Mouse (Mus musculus): ENCODE results near the gene Mgat4a. TPM values are rescaled to one million over a fixed set of nuclear protein-coding genes. Genes with fewer than 3 reads are reported as not detected.
A peak's percentile ranks its signal among the peaks of the same experiment; 100 is the strongest.

Gene Mgat4a
- polyA plus RNA-seq, 1 experiment from 2014 or later = 4.2 TPM

- H3K4me3 ChIP-seq = no peak overlapping the region
- H3K4me1 ChIP-seq = peaks cover 18% of the 10 kb centered on the region
- H3K27me3 ChIP-seq (ENCODE audit: low read depth, poor library complexity, severe bottlenecking) = no peaks in the 10 kb centered on the region
- no peaks in the 10 kb centered on the region; the same call in 1 of the 2 replicates for H3K9me3 ChIP-seq (replicated peaks)
- DNase-seq (ENCODE audit: low spot score) = no peak
- WGBS = 94% methylated on average over 8 of the region's 8 CpGs
- no peak overlapping the region for H3K27ac ChIP-seq
- H3K36me3 ChIP-seq = peaks cover 62% of the 10 kb centered on the region
Measured at GRCm38 (mm10) chr1:37427144-37427875, 113.5 kb downstream of the Mgat4a start.

- H3K9me3 ChIP-seq (replicated peaks) = no peaks in the 10 kb centered on the region; the same call in 1 of the 2 replicates
- H3K4me3 ChIP-seq = no peak overlapping the region
- WGBS = 88% methylated on average over 1 of the region's 1 CpGs
- peaks cover 61% of the 10 kb centered on the region for H3K36me3 ChIP-seq
- no peak for DNase-seq (ENCODE audit: low spot score)
- no peaks in the 10 kb centered on the region for H3K27me3 ChIP-seq (ENCODE audit: low read depth, poor library complexity, severe bottlenecking)
- H3K4me1 ChIP-seq = no peaks in the 10 kb centered on the region
- H3K27ac ChIP-seq = no peak overlapping the region
Measured at GRCm38 (mm10) chr1:37419420-37419819, 121.4 kb downstream of the Mgat4a start.

GRCm38 (mm10) chr1:37415394-37415793, 125.4 kb downstream of the Mgat4a start:
- no peak overlapping the region for H3K4me3 ChIP-seq
- peaks cover 38% of the 10 kb centered on the region for H3K36me3 ChIP-seq
- no peak overlapping the region for H3K27ac ChIP-seq
- no peak for DNase-seq (ENCODE audit: low spot score)
- no peaks in the 10 kb centered on the region for H3K27me3 ChIP-seq (ENCODE audit: low read depth, poor library complexity, severe bottlenecking)
- no peaks in the 10 kb centered on the region for H3K9me3 ChIP-seq (replicated peaks)
- 86% methylated on average over 1 of the region's 1 CpGs for WGBS
- H3K4me1 ChIP-seq = no peaks in the 10 kb centered on the region

GRCm38 (mm10) chr1:37409647-37410046, 131.2 kb downstream of the Mgat4a start:
- Histone ChIP-seq H3K27me3 (ENCODE audit: low read depth, poor library complexity, severe bottlenecking) (no peaks in the 10 kb centered on the region), H3K4me1 (0 out of 2 replicates have a peak, but pooled peaks cover 2% of the 10 kb centered on the region), H3K4me3 (no peak overlapping the region), H3K9me3 (replicated peaks) (no peaks in the 10 kb centered on the region), H3K36me3 (no peaks in the 10 kb centered on the region), H3K27ac (no peak overlapping the region)
- DNase-seq (ENCODE audit: low spot score) = no peak

- Histone ChIP-seq H3K9me3 (replicated peaks) (no peaks in the 10 kb centered on the region), H3K4me3 (no peak overlapping the region), H3K36me3 (no peaks in the 10 kb centered on the region), H3K27ac (no peak overlapping the region), H3K4me1 (0 out of 2 replicates have a peak, but pooled peaks cover 2% of the 10 kb centered on the region), H3K27me3 (ENCODE audit: low read depth, poor library complexity, severe bottlenecking) (no peaks in the 10 kb centered on the region)
- DNase-seq (ENCODE audit: low spot score) = no peak
- WGBS = 77% methylated on average over 3 of the region's 3 CpGs
Measured at GRCm38 (mm10) chr1:37408678-37409077, 132.1 kb downstream of the Mgat4a start.

- H3K4me3 ChIP-seq = no peak overlapping the region
- no peak for DNase-seq (ENCODE audit: low spot score)
- no peak overlapping the region for H3K27ac ChIP-seq
- H3K9me3 ChIP-seq (replicated peaks) = no peaks in the 10 kb centered on the region
- WGBS = 88% methylated on average over 8 of the region's 8 CpGs
- H3K36me3 ChIP-seq = no peaks in the 10 kb centered on the region
- H3K4me1 ChIP-seq = 0 out of 2 replicates have a peak, but pooled peaks cover 2% of the 10 kb centered on the region
- H3K27me3 ChIP-seq (ENCODE audit: low read depth, poor library complexity, severe bottlenecking) = no peaks in the 10 kb centered on the region
Measured at GRCm38 (mm10) chr1:37408059-37408458, 132.8 kb downstream of the Mgat4a start.

- H3K4me1 ChIP-seq = 0 out of 2 replicates have a peak, but pooled peaks cover 2% of the 10 kb centered on the region
- no peaks in the 10 kb centered on the region for H3K9me3 ChIP-seq (replicated peaks)
- WGBS = 83% methylated on average over 8 of the region's 8 CpGs
- no peaks in the 10 kb centered on the region for H3K36me3 ChIP-seq
- DNase-seq (ENCODE audit: low spot score) = no peak
- no peak overlapping the region for H3K27ac ChIP-seq
- H3K4me3 ChIP-seq = no peak overlapping the region
- no peaks in the 10 kb centered on the region for H3K27me3 ChIP-seq (ENCODE audit: low read depth, poor library complexity, severe bottlenecking)
Measured at GRCm38 (mm10) chr1:37407228-37407627, 133.6 kb downstream of the Mgat4a start.

- H3K36me3 ChIP-seq = no peaks in the 10 kb centered on the region
- H3K4me1 ChIP-seq = 0 out of 2 replicates have a peak, but pooled peaks cover 2% of the 10 kb centered on the region
- WGBS = 90% methylated on average over 2 of the region's 2 CpGs
- H3K4me3 ChIP-seq = no peak overlapping the region
- H3K27ac ChIP-seq = no peak overlapping the region
- DNase-seq (ENCODE audit: low spot score) = no peak
- H3K9me3 ChIP-seq (replicated peaks) = no peaks in the 10 kb centered on the region
- no peaks in the 10 kb centered on the region for H3K27me3 ChIP-seq (ENCODE audit: low read depth, poor library complexity, severe bottlenecking)
Measured at GRCm38 (mm10) chr1:37405137-37405536, 135.7 kb downstream of the Mgat4a start.

GRCm38 (mm10) chr1:37401687-37402086, 139.1 kb downstream of the Mgat4a start:
- Histone ChIP-seq H3K4me3 (no peak overlapping the region), H3K36me3 (no peaks in the 10 kb centered on the region), H3K9me3 (replicated peaks) (no peaks in the 10 kb centered on the region), H3K27ac (no peak overlapping the region), H3K27me3 (ENCODE audit: low read depth, poor library complexity, severe bottlenecking) (no peaks in the 10 kb centered on the region), H3K4me1 (peaks cover 21% of the 10 kb centered on the region)
- DNase-seq (ENCODE audit: low spot score) = peak; percentile 49
- 64% methylated on average over 4 of the region's 4 CpGs for WGBS

- H3K4me3 ChIP-seq = no peak overlapping the region
- H3K4me1 ChIP-seq = peaks cover 24% of the 10 kb centered on the region
- no peaks in the 10 kb centered on the region for H3K36me3 ChIP-seq
- no peak overlapping the region for H3K27ac ChIP-seq
- DNase-seq (ENCODE audit: low spot score) = no peak
- WGBS = 70% methylated on average over 8 of the region's 8 CpGs
- H3K9me3 ChIP-seq (replicated peaks) = no peaks in the 10 kb centered on the region
- no peaks in the 10 kb centered on the region for H3K27me3 ChIP-seq (ENCODE audit: low read depth, poor library complexity, severe bottlenecking)
Measured at GRCm38 (mm10) chr1:37399734-37400133, 141.1 kb downstream of the Mgat4a start.

GRCm38 (mm10) chr1:37398961-37399360, 141.9 kb downstream of the Mgat4a start:
- Histone ChIP-seq H3K36me3 (no peaks in the 10 kb centered on the region), H3K27ac (no peak overlapping the region), H3K9me3 (replicated peaks) (no peaks in the 10 kb centered on the region), H3K27me3 (ENCODE audit: low read depth, poor library complexity, severe bottlenecking) (no peaks in the 10 kb centered on the region), H3K4me1 (peaks cover 24% of the 10 kb centered on the region), H3K4me3 (no peak overlapping the region)
- WGBS = 25% methylated on average over 3 of the region's 3 CpGs
- DNase-seq (ENCODE audit: low spot score) = no peak

GRCm38 (mm10) chr1:37396481-37396880, 144.3 kb downstream of the Mgat4a start:
- Histone ChIP-seq H3K36me3 (0 out of 2 replicates have a peak, but pooled peaks cover 2% of the 10 kb centered on the region), H3K27ac (no peak overlapping the region), H3K27me3 (ENCODE audit: low read depth, poor library complexity, severe bottlenecking) (no peaks in the 10 kb centered on the region), H3K4me3 (no peak overlapping the region), H3K9me3 (replicated peaks) (no peaks in the 10 kb centered on the region), H3K4me1 (peaks cover 24% of the 10 kb centered on the region)
- 75% methylated on average over 1 of the region's 1 CpGs for WGBS
- DNase-seq (ENCODE audit: low spot score) = no peak

GRCm38 (mm10) chr1:37393174-37393573, 147.6 kb downstream of the Mgat4a start:
- Histone ChIP-seq H3K9me3 (replicated peaks) (no peaks in the 10 kb centered on the region), H3K27ac (no peak overlapping the region), H3K36me3 (0 out of 2 replicates have a peak, but pooled peaks cover 5% of the 10 kb centered on the region), H3K4me1 (peaks cover 8% of the 10 kb centered on the region; the same call in 1 of the 2 replicates), H3K4me3 (no peak overlapping the region), H3K27me3 (ENCODE audit: low read depth, poor library complexity, severe bottlenecking) (no peaks in the 10 kb centered on the region)
- WGBS = 91% methylated on average over 5 of the region's 5 CpGs
- no peak for DNase-seq (ENCODE audit: low spot score)

All from limb, embryonic 10.5 days (tissue).